Mouse (Mus musculus) hindbrain, embryonic 13.5 days (tissue): Measurements from ENCODE around the gene Cul4a. TPM values are rescaled to one million over a fixed set of nuclear protein-coding genes. Genes with fewer than 3 reads are reported as not detected.
A peak's percentile ranks its signal among the peaks of the same experiment; 100 is the strongest.

Experiments
- ATAC-seq: fragments of 200-750 bp; cut with Nextera tagmentation; 2 replicates; pipeline ENCODE4 v1.8.0; 2017; ENCODE audit warnings: moderate TSS enrichment; ENCODE audit not compliant: low FRiP score
- H3K27ac ChIP-seq: fragments of 300-500 bp; sonication (generic); 2 replicates; pipeline ENCODE4 v1.5.1; 2015; ENCODE audit warnings: inconsistent platforms, mild to moderate bottlenecking, moderate library complexity
- H3K27me3 ChIP-seq: fragments of 300-500 bp; sonication (generic); 2 replicates; pipeline ENCODE4 v1.6.1; 2015; ENCODE audit warnings: mild to moderate bottlenecking, inconsistent platforms
- H3K36me3 ChIP-seq: fragments of 300-500 bp; sonication (generic); 2 replicates; pipeline ENCODE4 v1.6.1; 2015; ENCODE audit warnings: mild to moderate bottlenecking, inconsistent platforms
- H3K4me1 ChIP-seq: fragments of 300-500 bp; sonication (generic); replicated peaks from 2 replicates; pipeline ENCODE4 v1.6.1; 2015; ENCODE audit warnings: inconsistent platforms
- H3K4me2 ChIP-seq: fragments of 300-500 bp; sonication (generic); 2 replicates; pipeline ENCODE4 v1.6.1; 2015; ENCODE audit warnings: inconsistent platforms, mild to moderate bottlenecking, moderate library complexity
- H3K4me3 ChIP-seq: fragments of 300-500 bp; sonication (generic); 2 replicates; pipeline ENCODE4 v1.5.1; 2015; ENCODE audit warnings: mild to moderate bottlenecking, inconsistent platforms
- H3K9ac ChIP-seq: fragments of 300-500 bp; sonication (generic); 2 replicates; pipeline ENCODE4 v1.6.1; 2015; ENCODE audit warnings: mild to moderate bottlenecking, inconsistent platforms
- H3K9me3 ChIP-seq: fragments of 300-500 bp; sonication (generic); 2 replicates; pipeline ENCODE4 v1.6.1; 2016; ENCODE audit warnings: inconsistent platforms
- WGBS: fragments of 180-500 bp; shearing (Covaris S2); methylation state at CpG from one replicate; pipeline ENCODE4 v1.1.7; 2015; 5-methylcytosine and 5-hydroxymethylcytosine counted together
- polyA plus RNA-seq: library from polyadenylated mRNA; unstranded; fragments of >200 nt; fragmentation: Nextera tagmentation; extraction: Ambion mirVana; gene quantifications from 2 replicates; pipeline ENCODE4 v1.2.1, GENCODE M21; 2015

Gene Cul4a
- polyA plus RNA-seq, 1 experiment from 2014 or later, result 71.7 TPM

DNA sequence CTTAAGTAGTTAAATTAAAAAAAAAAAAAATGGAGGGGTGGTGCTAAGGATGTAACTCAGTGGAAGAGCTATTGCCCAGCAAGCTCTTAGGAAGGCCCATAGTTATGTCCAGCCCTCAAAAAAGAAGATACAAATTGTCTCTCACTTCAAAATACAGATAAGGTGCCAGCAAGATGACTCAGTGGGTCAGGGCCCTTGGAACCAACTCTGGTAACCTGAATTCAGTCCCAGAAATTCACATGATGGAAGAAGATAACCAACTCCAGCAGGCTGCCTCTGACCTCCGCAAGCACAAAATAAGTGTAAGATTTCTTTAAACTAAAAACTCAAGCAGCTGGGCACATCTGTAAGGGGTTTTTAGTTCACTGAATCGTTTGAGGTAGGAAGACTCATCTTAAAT lies 43.1 kb downstream of the Cul4a start:
- Histone ChIP-seq H3K36me3 (peaks cover 73% of the 10 kb centered on the region), H3K4me2 (no peak overlapping the region), H3K27me3 (no peaks in the 10 kb centered on the region), H3K4me1 (no peaks in the 10 kb centered on the region), H3K4me3 (no peak overlapping the region), H3K9ac (no peak overlapping the region), H3K9me3 (no peaks in the 10 kb centered on the region), H3K27ac (no peak overlapping the region)
- 88% methylated on average over 2 of the region's 2 CpGs for WGBS
- ATAC-seq, result no peak

DNA sequence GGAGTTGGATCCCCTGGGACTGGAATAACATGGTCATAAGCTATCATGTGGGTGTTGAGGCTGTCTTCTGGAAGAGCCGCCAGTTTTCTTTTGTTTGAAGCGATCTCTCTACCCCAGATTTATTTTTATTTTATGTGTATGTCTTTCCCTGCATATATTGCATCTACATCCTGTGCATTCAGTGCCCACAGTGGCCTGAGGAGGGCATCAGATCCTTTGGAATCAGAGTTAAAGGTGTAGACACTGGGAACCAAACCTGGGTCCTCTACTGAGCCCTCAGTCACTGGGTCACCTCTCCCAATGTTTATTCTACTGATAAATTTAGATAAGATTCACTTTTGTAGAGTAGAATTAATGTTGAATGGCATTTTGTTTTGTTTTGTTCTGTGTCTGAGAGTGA lies 43.9 kb downstream of the Cul4a start:
- ATAC-seq, result no peak
- H3K9ac ChIP-seq, result no peak overlapping the region
- WGBS, result 100% methylated on average over 2 of the region's 2 CpGs
- H3K9me3 ChIP-seq, result no peaks in the 10 kb centered on the region
- H3K36me3 ChIP-seq, result peaks cover 73% of the 10 kb centered on the region
- no peak overlapping the region for H3K4me2 ChIP-seq
- H3K4me3 ChIP-seq, result no peak overlapping the region
- H3K27me3 ChIP-seq, result no peaks in the 10 kb centered on the region
- H3K4me1 ChIP-seq, result no peaks in the 10 kb centered on the region
- H3K27ac ChIP-seq, result no peak overlapping the region

DNA sequence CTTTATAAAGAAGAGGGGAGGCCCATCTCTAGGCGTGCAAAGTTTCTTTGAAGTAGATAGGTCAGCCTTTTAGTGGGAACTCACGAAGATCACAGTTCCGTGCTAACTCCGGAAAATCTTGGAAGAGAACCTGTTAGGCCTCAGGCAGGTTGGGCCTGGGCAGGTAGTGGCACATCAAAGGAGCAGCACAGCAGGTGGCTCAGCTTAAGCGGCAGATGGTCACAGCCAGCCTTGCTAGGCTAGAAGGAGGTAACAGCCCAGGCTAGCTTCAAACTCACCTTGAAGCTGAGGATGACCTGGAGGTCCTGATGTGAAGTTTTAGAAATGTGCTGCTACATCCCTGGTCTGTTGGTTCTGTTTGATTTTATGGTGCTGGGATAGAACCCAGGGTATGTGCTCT lies 44.4 kb downstream of the Cul4a start:
- no peak for ATAC-seq
- Histone ChIP-seq H3K36me3 (peaks cover 71% of the 10 kb centered on the region), H3K27ac (no peak overlapping the region), H3K4me1 (no peaks in the 10 kb centered on the region), H3K9ac (no peak overlapping the region), H3K4me2 (no peak overlapping the region), H3K27me3 (no peaks in the 10 kb centered on the region), H3K9me3 (no peaks in the 10 kb centered on the region), H3K4me3 (no peak overlapping the region)
- 66% methylated on average over 5 of the region's 5 CpGs for WGBS

DNA sequence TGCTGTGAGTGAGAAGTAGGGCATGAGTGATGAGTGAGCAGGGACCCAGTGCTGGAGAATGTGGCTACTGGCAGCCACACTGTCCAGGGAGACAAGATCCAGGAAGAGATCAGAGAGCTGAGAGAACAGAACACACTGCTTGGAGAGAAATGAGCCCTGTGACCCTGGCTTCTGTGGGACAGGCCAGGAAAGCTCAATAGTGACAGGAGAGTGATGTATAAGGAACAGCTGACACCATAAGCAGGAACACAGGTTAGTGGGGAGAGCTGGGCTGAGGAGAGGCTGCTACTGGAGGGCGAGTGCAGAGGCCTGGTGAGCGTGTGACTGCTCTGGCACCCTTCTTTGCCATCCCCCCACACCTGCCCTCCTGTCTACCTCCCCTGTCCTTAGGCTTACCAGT lies 45.5 kb downstream of the Cul4a start:
- no peak overlapping the region for H3K4me3 ChIP-seq
- H3K4me1 ChIP-seq, result no peaks in the 10 kb centered on the region
- no peak for ATAC-seq
- H3K27ac ChIP-seq, result no peak overlapping the region
- peaks cover 60% of the 10 kb centered on the region for H3K36me3 ChIP-seq
- WGBS, result 89% methylated on average over 2 of the region's 2 CpGs
- H3K4me2 ChIP-seq, result no peak overlapping the region
- no peaks in the 10 kb centered on the region for H3K27me3 ChIP-seq
- H3K9me3 ChIP-seq, result no peaks in the 10 kb centered on the region
- H3K9ac ChIP-seq, result no peak overlapping the region

DNA sequence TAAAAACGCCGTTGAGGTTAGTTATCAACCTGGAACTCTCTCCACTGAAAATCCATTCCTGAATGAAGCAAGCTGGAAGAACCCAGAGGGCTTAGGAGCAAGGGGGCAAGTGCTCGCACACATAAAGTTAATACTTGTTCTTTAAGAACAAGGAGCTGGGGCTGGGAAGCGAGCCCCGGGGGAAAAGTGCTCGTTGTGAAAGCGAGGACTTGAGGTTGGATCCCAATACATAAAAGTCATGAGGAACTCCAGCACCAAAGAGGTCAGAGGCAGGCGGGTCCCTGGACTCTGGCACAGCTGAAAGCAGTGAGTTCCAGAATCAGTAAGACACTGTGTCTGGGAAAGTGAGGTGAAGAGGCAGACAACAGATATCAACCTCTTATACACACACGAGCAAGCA lies 48.7 kb downstream of the Cul4a start:
- ATAC-seq, result no peak
- Histone ChIP-seq H3K27me3 (no peaks in the 10 kb centered on the region), H3K4me2 (no peak overlapping the region), H3K9ac (no peak overlapping the region), H3K4me3 (no peak overlapping the region), H3K36me3 (peaks cover 33% of the 10 kb centered on the region), H3K27ac (no peak overlapping the region), H3K4me1 (peaks cover 4% of the 10 kb centered on the region), H3K9me3 (no peaks in the 10 kb centered on the region)
- 82% methylated on average over 9 of the region's 9 CpGs for WGBS

DNA sequence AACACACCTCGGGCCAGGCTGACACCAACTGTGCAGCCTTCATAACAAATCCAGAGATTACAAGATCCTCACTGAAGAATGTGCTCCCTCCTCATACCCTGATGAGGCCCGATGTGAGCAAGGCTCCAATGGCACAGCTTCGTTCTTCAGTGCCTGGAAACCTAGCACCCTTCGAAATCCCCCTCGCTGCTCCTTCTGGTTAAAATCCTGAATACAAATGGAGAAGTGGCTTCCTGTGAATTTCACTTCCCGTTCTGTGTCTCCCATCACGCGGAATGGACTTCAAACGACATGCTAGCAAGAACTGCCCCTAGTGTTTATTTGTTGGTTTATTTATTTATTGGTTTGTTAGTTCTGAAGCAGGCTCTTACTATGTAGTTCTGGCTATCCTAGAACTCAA lies 49.9 kb downstream of the Cul4a start:
- WGBS, result 75% methylated on average over 9 of the region's 9 CpGs
- peaks cover 22% of the 10 kb centered on the region for H3K36me3 ChIP-seq
- no peak overlapping the region for H3K27ac ChIP-seq
- ATAC-seq, result no peak
- H3K4me2 ChIP-seq, result no peak overlapping the region
- no peak overlapping the region for H3K4me3 ChIP-seq
- H3K9me3 ChIP-seq, result no peaks in the 10 kb centered on the region
- no peaks in the 10 kb centered on the region for H3K27me3 ChIP-seq
- no peak overlapping the region for H3K9ac ChIP-seq
- H3K4me1 ChIP-seq, result peaks cover 12% of the 10 kb centered on the region

DNA sequence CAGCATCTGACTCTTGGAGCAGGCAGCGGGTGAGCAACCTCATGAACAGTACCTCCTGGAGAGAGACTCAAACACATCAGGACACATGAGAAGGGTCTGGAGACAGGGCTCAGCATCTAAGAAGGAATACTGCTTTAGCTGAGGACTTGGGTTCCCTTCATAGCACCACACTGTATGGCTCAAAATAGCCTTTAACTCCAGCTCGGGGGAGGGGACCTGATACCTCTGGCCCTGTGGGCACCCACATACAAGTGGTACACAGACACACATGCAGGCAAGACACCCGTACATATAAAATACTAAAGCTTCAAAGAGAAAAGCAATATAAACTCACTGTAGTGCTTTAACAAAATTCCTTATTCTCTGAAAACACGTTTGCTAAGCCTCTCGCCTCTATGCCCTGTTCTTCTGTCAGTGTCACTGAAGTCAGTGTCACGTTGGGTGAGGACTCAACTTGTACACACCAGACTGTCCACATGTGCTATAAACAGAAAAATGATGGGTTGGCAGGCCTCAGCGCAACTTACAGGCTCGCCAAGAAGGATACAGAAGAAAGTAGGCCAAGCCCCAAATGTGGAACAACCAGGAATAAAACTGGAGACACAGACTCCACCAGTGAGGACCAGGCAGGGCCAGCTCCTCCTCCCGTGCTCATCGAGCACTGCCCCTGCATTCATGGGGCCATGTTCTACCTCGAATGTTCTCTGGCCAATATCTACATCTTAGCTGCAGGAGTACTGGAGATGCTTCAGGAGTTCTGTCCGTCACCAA lies 51.1 kb downstream of the Cul4a start:
- 78% methylated on average over 12 of the region's 12 CpGs for WGBS
- ATAC-seq, result no peak
- Histone ChIP-seq H3K4me2 (no peak overlapping the region), H3K27ac (no peak overlapping the region), H3K9me3 (no peaks in the 10 kb centered on the region), H3K4me3 (no peak overlapping the region), H3K4me1 (peaks cover 24% of the 10 kb centered on the region), H3K27me3 (no peaks in the 10 kb centered on the region), H3K36me3 (peaks cover 15% of the 10 kb centered on the region), H3K9ac (no peak overlapping the region)

DNA sequence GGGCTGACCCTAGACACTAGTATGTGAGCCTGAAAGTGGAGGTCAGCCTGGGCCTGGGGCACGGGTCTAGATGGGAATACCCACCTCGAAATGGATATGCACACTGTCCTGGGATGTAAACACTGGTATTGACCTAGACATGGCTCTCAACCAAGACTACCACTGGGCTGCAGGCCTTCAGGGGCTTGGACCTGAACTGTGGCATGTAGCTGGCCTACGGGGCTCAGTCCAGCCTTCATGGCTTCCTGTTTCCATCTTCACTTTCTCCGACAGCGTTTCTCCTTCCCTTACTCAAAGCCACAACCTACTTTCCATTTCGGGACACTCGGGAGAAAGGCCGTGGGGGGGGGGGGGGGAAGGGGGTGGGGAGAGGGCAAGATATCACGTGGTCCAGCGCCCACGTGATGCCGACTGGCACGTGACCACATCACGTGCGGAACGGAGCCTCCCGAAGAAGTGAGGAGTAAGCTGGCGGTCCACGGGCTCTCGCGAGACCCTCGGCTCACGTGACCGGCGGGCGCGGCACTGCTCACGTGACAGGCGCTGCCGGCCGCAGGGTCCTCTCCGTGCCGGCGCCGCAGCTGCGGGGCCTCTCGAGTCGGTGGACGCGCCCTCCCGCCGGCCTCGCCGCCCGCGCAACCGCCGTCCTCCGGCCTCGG lies 53.4 kb downstream of the Cul4a start, which contains the start of gene Lamp1:
Lamp1 (plus strand) TSS at position 444 of the 659 bp plus-strand sequence.
- Histone ChIP-seq H3K4me2 (peak within 1 kb of the TSS; percentile 94), H3K4me1 (peaks cover 35% of the 10 kb centered on the region), H3K27me3 (no peaks in the 10 kb centered on the region), H3K36me3 (peaks cover 9% of the 10 kb centered on the region), H3K4me3 (peak within 1 kb of the TSS; percentile 100), H3K9me3 (no peaks in the 10 kb centered on the region), H3K9ac (peak within 1 kb of the TSS; percentile 99), H3K27ac (peak within 1 kb of the TSS; percentile 83)
- 2% methylated on average over 29 of the region's 50 CpGs for WGBS
- peak; percentile 96 for ATAC-seq

DNA sequence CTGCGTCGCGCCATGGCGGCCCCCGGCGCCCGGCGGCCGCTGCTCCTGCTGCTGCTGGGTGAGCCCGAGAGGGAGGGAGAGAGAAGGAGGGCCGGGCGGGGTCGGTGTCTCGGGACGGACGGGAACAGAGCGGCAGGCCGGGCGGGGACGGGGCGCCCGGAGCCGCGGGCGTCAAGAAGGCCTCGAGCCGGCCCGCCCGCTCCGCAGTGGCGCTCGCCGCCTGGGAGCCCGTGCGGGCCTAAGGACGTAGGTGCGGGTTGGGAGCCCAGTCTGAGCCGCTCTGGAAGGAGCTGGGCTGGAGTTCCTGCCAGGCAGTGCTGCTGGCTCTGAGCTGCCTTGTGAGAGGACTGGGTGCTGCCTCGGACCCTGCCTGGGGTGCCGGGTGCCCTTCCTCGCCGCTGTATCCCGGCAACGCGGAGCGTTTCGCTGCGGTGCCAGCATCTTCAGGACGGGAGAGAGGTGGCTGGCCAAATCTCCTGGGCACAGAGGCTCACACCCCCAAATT lies 54.0 kb downstream of the Cul4a start:
- Histone ChIP-seq H3K4me2 (peak overlapping the region; percentile 94), H3K9ac (peak overlapping the region; percentile 99), H3K9me3 (no peaks in the 10 kb centered on the region), H3K36me3 (0 out of 2 replicates have a peak, but pooled peaks cover 3% of the 10 kb centered on the region), H3K4me3 (peak overlapping the region; percentile 100), H3K4me1 (peaks cover 35% of the 10 kb centered on the region), H3K27ac (peak overlapping the region; percentile 82), H3K27me3 (no peaks in the 10 kb centered on the region)
- ATAC-seq, result peak; percentile 81
- WGBS, result 1% methylated on average over 39 of the region's 49 CpGs

DNA sequence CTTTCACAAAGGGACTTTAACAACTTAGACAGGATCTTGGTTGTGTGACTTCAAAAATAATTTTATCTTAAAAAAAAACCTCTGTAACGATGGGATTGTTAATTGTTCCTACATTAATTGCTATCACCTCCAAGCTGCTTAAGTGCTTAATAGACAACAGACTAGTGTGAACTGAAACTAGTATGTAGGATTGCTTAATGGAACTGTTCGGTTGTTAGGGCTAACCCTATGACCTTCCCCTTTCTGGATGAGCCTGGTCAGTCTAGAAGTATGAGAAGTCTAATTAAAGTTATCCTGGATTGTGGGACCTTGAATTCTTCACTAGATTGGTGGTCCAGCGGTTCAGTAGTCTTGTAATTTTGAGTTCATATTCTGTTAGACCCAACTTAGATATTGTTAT lies 55.3 kb downstream of the Cul4a start:
- no peak for ATAC-seq
- Histone ChIP-seq H3K27me3 (no peaks in the 10 kb centered on the region), H3K4me2 (peak overlapping the region; percentile 94), H3K4me1 (peaks cover 35% of the 10 kb centered on the region), H3K36me3 (no peaks in the 10 kb centered on the region), H3K9me3 (no peaks in the 10 kb centered on the region), H3K27ac (no peak overlapping the region), H3K9ac (peak overlapping the region; percentile 99; the same call in 1 of the 2 replicates), H3K4me3 (peak overlapping the region; percentile 100)
- 93% methylated on average over 3 of the region's 3 CpGs for WGBS

DNA sequence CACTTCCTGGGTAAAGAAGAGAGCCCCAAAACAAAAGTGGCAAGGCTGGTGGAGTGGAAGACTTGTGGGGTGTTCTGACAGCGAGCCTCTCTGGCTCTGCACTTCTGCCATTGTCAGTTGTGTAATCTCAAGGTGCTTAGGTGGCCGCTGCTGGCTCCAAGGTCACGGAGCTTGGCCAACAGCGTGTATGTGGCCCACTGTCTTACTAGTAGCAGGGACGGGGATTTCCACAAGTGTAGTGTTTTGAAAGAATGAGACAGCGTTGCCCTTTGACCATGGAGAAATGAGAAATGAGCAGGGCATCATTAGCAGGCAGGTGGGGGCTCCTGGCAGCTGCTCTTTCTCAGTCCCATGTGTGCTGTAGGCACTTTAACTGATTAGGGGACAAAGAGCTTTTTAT lies 56.7 kb downstream of the Cul4a start:
- WGBS, result 75% methylated on average over 6 of the region's 6 CpGs
- H3K36me3 ChIP-seq, result peaks cover 6% of the 10 kb centered on the region; the same call in 1 of the 2 replicates
- no peaks in the 10 kb centered on the region for H3K9me3 ChIP-seq
- no peak for ATAC-seq
- H3K27ac ChIP-seq, result no peak overlapping the region
- no peak overlapping the region for H3K4me3 ChIP-seq
- H3K4me1 ChIP-seq, result peaks cover 35% of the 10 kb centered on the region
- peak overlapping the region; percentile 39; the same call in 1 of the 2 replicates for H3K9ac ChIP-seq
- H3K27me3 ChIP-seq, result no peaks in the 10 kb centered on the region
- H3K4me2 ChIP-seq, result no peak overlapping the region

DNA sequence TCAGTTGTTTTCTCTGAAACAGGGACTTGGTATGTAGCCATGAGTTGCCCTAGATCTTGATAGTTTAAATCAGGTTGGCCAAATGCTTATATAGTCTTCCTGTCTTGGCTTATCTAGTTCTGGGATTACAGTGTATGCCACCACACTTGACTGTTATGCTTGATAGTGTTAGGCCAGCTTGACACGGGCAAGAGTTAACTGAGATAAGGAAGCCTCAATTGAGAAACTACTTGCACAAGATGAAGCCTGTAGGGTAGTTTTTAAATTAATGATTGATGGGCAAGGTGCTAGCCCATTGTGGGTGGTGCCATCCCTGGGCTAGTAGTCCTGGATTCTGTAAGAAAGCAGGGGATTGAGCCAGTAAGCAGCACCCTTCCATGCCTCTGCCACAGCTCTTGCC lies 58.1 kb downstream of the Cul4a start:
- Histone ChIP-seq H3K27ac (no peak overlapping the region), H3K4me3 (no peak overlapping the region), H3K9me3 (no peaks in the 10 kb centered on the region), H3K36me3 (peaks cover 20% of the 10 kb centered on the region), H3K9ac (no peak overlapping the region), H3K4me1 (peaks cover 32% of the 10 kb centered on the region), H3K27me3 (no peaks in the 10 kb centered on the region), H3K4me2 (no peak overlapping the region)
- ATAC-seq, result no peak
- 97% methylated on average over 1 of the region's 1 CpGs for WGBS
